Mouse (Mus musculus) lung, embryonic 14.5 days (tissue): ENCODE results near the gene BC049730. TPM values are rescaled to one million over a fixed set of nuclear protein-coding genes. Genes with fewer than 3 reads are reported as not detected.
A peak's percentile ranks its signal among the peaks of the same experiment; 100 is the strongest.

Source experiments
- ATAC-seq: fragments of 200-750 bp; cut with Nextera tagmentation; 2 replicates; pipeline ENCODE4 v1.8.0; 2017; ENCODE audit warnings: mild to moderate bottlenecking, moderate TSS enrichment, moderate library complexity; ENCODE audit not compliant: insufficient read depth
- DNase-seq: peaks from one replicate; pipeline ENCODE4 v3.0.0-alpha.2; 2015
- H3K27ac ChIP-seq: fragments of 300-500 bp; sonication (generic); 2 replicates; pipeline ENCODE4 v1.5.1; 2014; ENCODE audit warnings: low read depth, mild to moderate bottlenecking, moderate library complexity
- H3K27me3 ChIP-seq: fragments of 300-500 bp; sonication (generic); 2 replicates; pipeline ENCODE4 v1.6.1; 2014; ENCODE audit warnings: low read length, control low read depth; ENCODE audit not compliant: insufficient read depth
- H3K36me3 ChIP-seq: fragments of 300-500 bp; sonication (generic); 2 replicates; pipeline ENCODE4 v1.6.1; 2014; ENCODE audit warnings: control low read depth; ENCODE audit not compliant: insufficient read depth
- H3K4me1 ChIP-seq: fragments of 300-500 bp; sonication (generic); 2 replicates; pipeline ENCODE4 v1.6.1; 2014; ENCODE audit warnings: antibody characterized with exemption, control low read depth; ENCODE audit not compliant: insufficient read depth
- H3K4me2 ChIP-seq: fragments of 300-500 bp; sonication (generic); 2 replicates; pipeline ENCODE4 v1.6.1; 2014; ENCODE audit warnings: mild to moderate bottlenecking
- H3K4me3 ChIP-seq: fragments of 300-500 bp; sonication (generic); 2 replicates; pipeline ENCODE4 v1.5.1; 2014; ENCODE audit warnings: low read depth, low read length
- H3K9ac ChIP-seq: fragments of 300-500 bp; sonication (generic); 2 replicates; pipeline ENCODE4 v1.6.1; 2014
- H3K9me3 ChIP-seq: fragments of 300-500 bp; sonication (generic); 2 replicates; pipeline ENCODE4 v1.6.1; 2016; ENCODE audit warnings: low read depth, low read length, control low read depth
- CTCF ChIP-seq: IDR thresholded peaks from 2 replicates; pipeline ENCODE4 v1.5.1; 2016; ENCODE audit warnings: antibody characterized with exemption, low read depth
- WGBS: fragments of 180-500 bp; shearing (Covaris S2); extraction: QIAGEN DNeasy Blood & Tissue Kit; methylation state at CpG from one replicate; pipeline ENCODE4 v1.1.7; 2014; 5-methylcytosine and 5-hydroxymethylcytosine counted together
- polyA plus RNA-seq: library from polyadenylated mRNA; unstranded; fragments of >200 nt; fragmentation: Nextera tagmentation; extraction: Ambion mirVana; gene quantifications from 2 replicates; pipeline ENCODE4 v1.2.1, GENCODE M21; 2014

The BC049730 gene
- polyA plus RNA-seq, 1 experiment from 2014 or later, result not detected

- H3K4me2 ChIP-seq, result 0 out of 2 replicates have a peak overlapping the region, but pooled peaks have one; percentile 15
Measured at GRCm38 (mm10) chr7:24735970-24736670, 27.1 kb downstream of the BC049730 start.

GRCm38 (mm10) chr7:24750695-24751094 is 41.7 kb downstream of the BC049730 start:
- ATAC-seq (no peak), DNase-seq (no peak)
- H3K9me3 ChIP-seq, result no peaks in the 10 kb centered on the region
- no peak overlapping the region for H3K27ac ChIP-seq
- no peak overlapping the region for H3K4me3 ChIP-seq
- H3K4me2 ChIP-seq, result no peak overlapping the region
- no peaks in the 10 kb centered on the region for H3K36me3 ChIP-seq
- TF ChIP-seq CTCF, result no peak
- 37% methylated on average over 4 of the region's 4 CpGs for WGBS
- H3K9ac ChIP-seq, result no peak overlapping the region
- H3K4me1 ChIP-seq, result no peaks in the 10 kb centered on the region
- H3K27me3 ChIP-seq, result no peaks in the 10 kb centered on the region

More at GRCm38 (mm10) chr7:24735970-24736670, 27.1 kb downstream of the BC049730 start:
- H3K27ac ChIP-seq, result no peak overlapping the region
- DNase-seq (peak; percentile 58), ATAC-seq (peak; percentile 47; the same call in 1 of the 2 replicates)
- H3K36me3 ChIP-seq, result no peaks in the 10 kb centered on the region
- WGBS, result 18% methylated on average over 17 of the region's 17 CpGs
- no peak overlapping the region for H3K4me3 ChIP-seq
- H3K4me1 ChIP-seq, result no peaks in the 10 kb centered on the region
- H3K9me3 ChIP-seq, result no peaks in the 10 kb centered on the region
- H3K9ac ChIP-seq, result no peak overlapping the region
- no peaks in the 10 kb centered on the region for H3K27me3 ChIP-seq
- TF ChIP-seq CTCF, result no peak

GRCm38 (mm10) chr7:24751610-24752009 is 42.6 kb downstream of the BC049730 start:
- Histone ChIP-seq H3K9me3 (no peaks in the 10 kb centered on the region), H3K27me3 (no peaks in the 10 kb centered on the region), H3K4me1 (no peaks in the 10 kb centered on the region), H3K4me2 (no peak overlapping the region), H3K36me3 (no peaks in the 10 kb centered on the region), H3K9ac (no peak overlapping the region), H3K27ac (no peak overlapping the region), H3K4me3 (no peak overlapping the region)
- WGBS, result 94% methylated on average over 2 of the region's 2 CpGs
- TF ChIP-seq CTCF, result no peak
- DNase-seq, result no peak
- ATAC-seq, result no peak

- H3K9me3 ChIP-seq, result no peaks in the 10 kb centered on the region
- no peak overlapping the region for H3K27ac ChIP-seq
- H3K9ac ChIP-seq, result no peak overlapping the region
- H3K36me3 ChIP-seq, result no peaks in the 10 kb centered on the region
- WGBS, result 57% methylated on average over 5 of the region's 5 CpGs
- TF ChIP-seq CTCF, result no peak
- ATAC-seq (no peak), DNase-seq (no peak)
- no peak overlapping the region for H3K4me2 ChIP-seq
- no peak overlapping the region for H3K4me3 ChIP-seq
- no peaks in the 10 kb centered on the region for H3K4me1 ChIP-seq
- no peaks in the 10 kb centered on the region for H3K27me3 ChIP-seq
Measured at GRCm38 (mm10) chr7:24753476-24753875, 44.4 kb downstream of the BC049730 start.

GRCm38 (mm10) chr7:24758520-24758919 is 49.5 kb downstream of the BC049730 start:
- Histone ChIP-seq H3K4me1 (no peaks in the 10 kb centered on the region), H3K4me3 (no peak overlapping the region), H3K27ac (no peak overlapping the region), H3K4me2 (no peak overlapping the region), H3K9ac (no peak overlapping the region), H3K9me3 (no peaks in the 10 kb centered on the region), H3K36me3 (no peaks in the 10 kb centered on the region), H3K27me3 (no peaks in the 10 kb centered on the region)
- no peak for TF ChIP-seq CTCF
- no peak for ATAC-seq
- DNase-seq, result no peak
- WGBS, result 76% methylated on average over 1 of the region's 1 CpGs

GRCm38 (mm10) chr7:24760211-24760610 is 51.2 kb downstream of the BC049730 start, which contains the start of gene Cd177:
Cd177 (minus strand) TSS chr7:24760311.
- no peak for ATAC-seq

GRCm38 (mm10) chr7:24761161-24761560 is 52.1 kb downstream of the BC049730 start:
- Histone ChIP-seq H3K9ac (no peak overlapping the region), H3K9me3 (no peaks in the 10 kb centered on the region), H3K36me3 (no peaks in the 10 kb centered on the region), H3K4me3 (no peak overlapping the region), H3K27ac (no peak overlapping the region), H3K4me1 (no peaks in the 10 kb centered on the region), H3K4me2 (no peak overlapping the region), H3K27me3 (no peaks in the 10 kb centered on the region)
- TF ChIP-seq CTCF, result no peak
- 64% methylated on average over 6 of the region's 6 CpGs for WGBS
- DNase-seq (no peak), ATAC-seq (no peak)

More at GRCm38 (mm10) chr7:24760211-24760610, 51.2 kb downstream of the BC049730 start, which contains the start of gene Cd177:
- DNase-seq, result no peak
- no peaks in the 10 kb centered on the region for H3K36me3 ChIP-seq
- H3K4me3 ChIP-seq, result no peak within 1 kb of the TSS
- no peaks in the 10 kb centered on the region for H3K27me3 ChIP-seq
- no peak within 1 kb of the TSS for H3K27ac ChIP-seq
- H3K9me3 ChIP-seq, result no peaks in the 10 kb centered on the region
- H3K4me2 ChIP-seq, result no peak within 1 kb of the TSS
- H3K4me1 ChIP-seq, result no peaks in the 10 kb centered on the region
- TF ChIP-seq CTCF, result no peak
- no peak within 1 kb of the TSS for H3K9ac ChIP-seq
- WGBS, result 50% methylated on average over 6 of the region's 6 CpGs
